Mouse (Mus musculus) heart, adult 2 months (tissue): ENCODE measurements around the gene Man1c1.

Experiments
- CTCF ChIP-seq: fragments of 200-600 bp; IDR thresholded peaks from 2 replicates; pipeline ENCODE4 v1.8.1; 2022; ENCODE audit warnings: antibody characterized with exemption, mild to moderate bottlenecking, moderate library complexity
- EP300 ChIP-seq: fragments of 200-500 bp; IDR thresholded peaks from 2 replicates; pipeline ENCODE4 v1.6.1; 2011; ENCODE audit warnings: low read depth, low read length, control low read depth; ENCODE audit not compliant: insufficient read depth
- POLR2A ChIP-seq: fragments of 200-500 bp; IDR thresholded peaks from 2 replicates; pipeline ENCODE4 v1.6.1; 2011; ENCODE audit warnings: mild to moderate bottlenecking, low read depth, low read length, control low read depth; ENCODE audit not compliant: insufficient read depth

DNA sequence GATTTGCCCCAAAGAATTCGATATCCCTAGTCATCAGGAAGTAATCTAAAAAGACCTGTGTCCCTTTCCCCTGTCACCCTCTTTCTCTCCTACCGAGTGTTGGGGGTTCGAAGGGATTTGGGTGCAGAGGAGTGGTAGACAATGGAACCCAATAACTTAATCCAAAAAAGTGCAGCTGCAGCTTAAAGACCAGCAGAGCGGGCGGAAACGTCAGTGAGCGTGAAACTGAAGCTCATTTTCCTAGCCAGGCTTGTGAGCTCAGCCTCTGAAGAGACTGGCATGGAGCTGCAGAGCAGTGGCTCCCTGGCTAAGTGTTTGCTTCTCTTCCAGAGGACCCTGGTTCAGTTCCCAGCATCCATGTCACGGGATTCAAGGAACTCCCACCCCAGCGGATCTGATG, 29.3 kb upstream of the Man1c1 start:
- TF ChIP-seq EP300 (no peak), CTCF (no peak), POLR2A (no peak)
